ENCODE assay signal across 10 mouse cellular contexts in genomic region chr1:156990567-156991494, GRCm38 (mm10). TPM values are rescaled to one million over a fixed set of nuclear protein-coding genes. Genes with fewer than 3 reads are reported as not detected.
DNase-seq lines count a peak whose midpoint lies in the region; ATAC-seq and TF ChIP-seq lines count a peak whose summit lies in the region.
"Had no signal": no experiment of that assay in that cellular context is flagged by ENCODE, and none has a peak within 500 bp of the region (broad histone marks: within the 10 kb centered on the region; RNA-seq: fewer than 3 reads in every experiment).

No protein-coding gene starts in this region.

- 48% methylated on average over 14 of the region's 14 CpGs for WGBS in liver, embryonic 11.5 days

- DNase-seq in liver (peak; percentile 58), CH12.LX (ENCODE audit: extremely low read depth) (no peak)
- no peak for DNase-seq in liver, embryonic 11.5 days (ENCODE audit: low spot score)
- DNase-seq in gonadal fat pad, adult 2 months (ENCODE audit: low read depth), result peak; percentile 70
- DNase-seq in layer of hippocampus, adult 8-10 months (ENCODE audit: low spot score in 2 of 2), result no peak
- no peak for DNase-seq in layer of hippocampus, postnatal 25 days (ENCODE audit: extremely low spot score in 1 of 2, low spot score in 1 of 2)
- DNase-seq in heart, postnatal 25 days (ENCODE audit: low spot score), result no peak
- DNase-seq: kidney, postnatal 10 days; lung, postnatal 14 days had no signal

- no peaks in the 10 kb centered on the region; the same call in 1 of the 2 replicates for H3K79me2 ChIP-seq in CH12.LX (replicated peaks; ENCODE audit: control insufficient read depth, extremely low read depth, insufficient read depth, poor library complexity, severe bottlenecking)

- H3K27ac ChIP-seq in liver, embryonic 11.5 days (ENCODE audit: low read depth, low read length), result no peak overlapping the region
- H3K27ac ChIP-seq in CH12.LX (ENCODE audit: insufficient read depth, low read depth), result peak overlapping the region; percentile 97

- TF ChIP-seq CTCF in CH12.LX (conservative IDR thresholded peaks at IDR 0.05 in 1 of 2, IDR thresholded peaks at IDR 0.05 in 1 of 2; ENCODE audit: low read depth in 2 of 2, low read length in 2 of 2), result no peak

- peaks cover 44% of the 10 kb centered on the region for H3K4me1 ChIP-seq in liver, embryonic 11.5 days (replicated peaks; ENCODE audit: control insufficient read depth, insufficient read depth, low read length)
- peaks cover 46 to 90% of the 10 kb centered on the region in 2 experiments for H3K4me1 ChIP-seq in CH12.LX (ENCODE audit: control insufficient read depth in 1 of 2, insufficient read depth in 2 of 2)
- H3K4me1 ChIP-seq in megakaryocyte, embryonic 14.5 days, result peaks cover 89% of the 10 kb centered on the region

- H3K4me3 ChIP-seq in liver, embryonic 11.5 days (ENCODE audit: low read depth, low read length), result no peak overlapping the region
- H3K4me3 ChIP-seq in CH12.LX (replicated peaks in 1 of 3; ENCODE audit: low read depth in 2 of 3, low read length in 2 of 3, poor library complexity in 1 of 3), result peak overlapping the region in 1 of 3 experiments; percentile 12
- H3K4me3 ChIP-seq in megakaryocyte, embryonic 14.5 days (replicated peaks), result peak overlapping the region; percentile 40

- no peak for ATAC-seq in liver, embryonic 11.5 days (replicated peaks; ENCODE audit: low FRiP score)

- H3K27me3 ChIP-seq in liver, embryonic 11.5 days (replicated peaks; ENCODE audit: control insufficient read depth, insufficient read depth, low read length), result no peaks in the 10 kb centered on the region
- H3K27me3 ChIP-seq in CH12.LX (replicated peaks), result no peaks in the 10 kb centered on the region
- no peaks in the 10 kb centered on the region for H3K27me3 ChIP-seq in megakaryocyte, embryonic 14.5 days (replicated peaks)

- intact Hi-C loops in heart, postnatal 25 days (cut with DNase I), result no loop called here

- no peak for TF ChIP-seq RAD21 in CH12.LX (IDR thresholded peaks at IDR 0.05; ENCODE audit: low read depth, low read length)

- no peak for TF ChIP-seq POLR2A in CH12.LX (IDR thresholded peaks at IDR 0.05; ENCODE audit: low read depth, low read length)

- no peak overlapping the region for H3K9ac ChIP-seq in liver, embryonic 11.5 days (ENCODE audit: low read depth, low read length)
- 0 out of 2 replicates have a peak overlapping the region, but pooled peaks have one; percentile 21 for H3K9ac ChIP-seq in CH12.LX (ENCODE audit: insufficient read depth, low read depth)

- in situ Hi-C loops in CH12.LX (cut with MboI; ENCODE audit: low pct_ligation_motif_present, low pct_unique_long_range_greater_than_20kb, low sequenced_read_pairs), result no loop called here

- H3K9me3 ChIP-seq in liver, embryonic 11.5 days (ENCODE audit: control insufficient read depth, low read length), result no peaks in the 10 kb centered on the region
- no peaks in the 10 kb centered on the region for H3K9me3 ChIP-seq in CH12.LX (replicated peaks; ENCODE audit: low read length)
- no peaks in the 10 kb centered on the region for H3K9me3 ChIP-seq in megakaryocyte, embryonic 14.5 days

- H3K4me2 ChIP-seq in liver, embryonic 11.5 days, result no peak overlapping the region
- no peak overlapping the region for H3K4me2 ChIP-seq in CH12.LX (ENCODE audit: insufficient read depth, low read depth, poor library complexity, severe bottlenecking)

- dilution Hi-C loops in CH12.LX (cut with MboI; ENCODE audit: extremely low pct_ligation_motif_present, extremely low pct_unique_long_range_greater_than_20kb, low sequenced_read_pairs), result no loop called here

- no peaks in the 10 kb centered on the region for H3K36me3 ChIP-seq in liver, embryonic 11.5 days (ENCODE audit: control insufficient read depth, insufficient read depth, low read length)
- no peaks in the 10 kb centered on the region for H3K36me3 ChIP-seq in CH12.LX (replicated peaks in 1 of 2; ENCODE audit: control insufficient read depth in 1 of 2, insufficient read depth in 1 of 2, low read length in 1 of 2)
- no peaks in the 10 kb centered on the region for H3K36me3 ChIP-seq in megakaryocyte, embryonic 14.5 days (replicated peaks; ENCODE audit: low read length)

- no peak; the same call in 1 of the 2 replicates for TF ChIP-seq EP300 in CH12.LX (IDR thresholded peaks at IDR 0.05; ENCODE audit: low read length)

TF ChIP-seq in CH12.LX, 34 proteins besides CTCF, POLR2A, EP300 and RAD21:
- no peak for TF ChIP-seq NRF1 (IDR thresholded peaks at IDR 0.05; ENCODE audit: low read depth, low read length)
- peak; percentile 42; the same call in 1 of the 2 replicates for TF ChIP-seq MXI1 (IDR thresholded peaks at IDR 0.05; ENCODE audit: low read depth, low read length)
- TF ChIP-seq MYC (IDR thresholded peaks at IDR 0.05; ENCODE audit: low read depth, low read length), result peak; percentile 20; the same call in 1 of the 2 replicates
- 0 out of 2 replicates have a peak, but pooled peaks have one; percentile 57 for TF ChIP-seq MAFK (IDR thresholded peaks at IDR 0.05; ENCODE audit: insufficient replicate concordance, low read length)
- no peak for TF ChIP-seq ZNF384 (IDR thresholded peaks at IDR 0.05; ENCODE audit: low read depth, low read length)
- 0 out of 2 replicates have a peak, but pooled peaks have one; percentile 28 for TF ChIP-seq NELFE (IDR thresholded peaks at IDR 0.05; ENCODE audit: low read depth, low read length)
- TF ChIP-seq MEF2A (IDR thresholded peaks at IDR 0.05; ENCODE audit: borderline replicate concordance, low read depth, low read length), result peak; percentile 7; the same call in 1 of the 2 replicates
- 0 out of 2 replicates have a peak, but pooled peaks have one; percentile 58 for TF ChIP-seq SIN3A (IDR thresholded peaks at IDR 0.05; ENCODE audit: low read length)
- no peak for TF ChIP-seq TBP (conservative IDR thresholded peaks at IDR 0.05; ENCODE audit: low read depth, low read length)
- TF ChIP-seq BHLHE40 (IDR thresholded peaks at IDR 0.05; ENCODE audit: low read depth, low read length), result peak; percentile 42
- TF ChIP-seq MAX (IDR thresholded peaks at IDR 0.05; ENCODE audit: low read length), result peak; percentile 61
- peak; percentile 51; the same call in 1 of the 2 replicates for TF ChIP-seq ETS1 (conservative IDR thresholded peaks at IDR 0.05; ENCODE audit: low read depth, low read length)
- TF ChIP-seq ZMIZ1 (IDR thresholded peaks at IDR 0.05; ENCODE audit: low read depth, low read length), result 0 out of 2 replicates have a peak, but pooled peaks have one; percentile 43
- no peak for TF ChIP-seq E2F4 (IDR thresholded peaks at IDR 0.05; ENCODE audit: insufficient replicate concordance, low read depth, low read length)
- TF ChIP-seq ZKSCAN1 (IDR thresholded peaks at IDR 0.05; ENCODE audit: borderline replicate concordance, low read depth, low read length), result no peak
- peak; percentile 24; the same call in 1 of the 2 replicates for TF ChIP-seq TCF12 (IDR thresholded peaks at IDR 0.05; ENCODE audit: low read depth, low read length)

RNA-seq across cellular contexts. Expression of gene Ralgps2, which starts 51.4 kb away (rescaled TPM):
- polyA plus RNA-seq in liver, embryonic 11.5 days (2014; fragmentation: Nextera tagmentation; extraction: Ambion mirVana), result 33.6 and 38.6 TPM in 2 replicates
- 149 and 174 TPM in 2 replicates for total RNA-seq in CH12.LX (2012; rRNA removed)
- total RNA-seq in CH12.LX (2014; rRNA removed), result 65.1 and 71.8 TPM in 2 replicates
- 133 and 137 TPM in 2 replicates for polyA plus RNA-seq in CH12.LX (2012; ENCODE audit: insufficient read length, low read depth)
- polyA plus RNA-seq in gonadal fat pad, adult 2 months (2012; rRNA removed), result 10.0 and 10.3 TPM in 2 replicates
- polyA plus RNA-seq in megakaryocyte, embryonic 14.5 days (2012; ENCODE audit: insufficient read depth, low replicate concordance), result 50.3 and 60.3 TPM in 2 replicates
- total RNA-seq in layer of hippocampus, adult 8-10 months (2022), result 10 to 100 TPM; 53.1 to 76.0 (median 68.5) TPM
- total RNA-seq in layer of hippocampus, postnatal 25 days (2021), result 10 to 100 TPM; 64.5 to 69.2 TPM
- 10 to 100 TPM in 1 of 2 experiments, 1 to 10 TPM in 1; 8.6 to 10.4 TPM for total RNA-seq in heart, postnatal 25 days (2021)

Comparison
In these comparisons a context has a peak if more than half of its experiments do, and no peak if none do; other contexts are left out.
1. DNase-seq: peak in liver (single experiment) and gonadal fat pad, adult 2 months (single experiment); none in liver, embryonic 11.5 days (single experiment), CH12.LX (single experiment), layer of hippocampus, adult 8-10 months (0 of 2), layer of hippocampus, postnatal 25 days (0 of 2) and heart, postnatal 25 days (single experiment).
2. RNA of gene Ralgps2, which starts 51.4 kb away (total RNA-seq): 65.1 to 174 TPM in CH12.LX, 53.1 to 76.0 TPM in layer of hippocampus, adult 8-10 months and 64.5 to 69.2 TPM in layer of hippocampus, postnatal 25 days; 8.6 to 10.4 TPM in heart, postnatal 25 days; every median in the first group is over 4 times any median in the second.